Mouse (Mus musculus): Measurements from ENCODE around the gene Adam6a.
"Not testable (repeated sequence)": the region's sequence is repeated elsewhere in the genome, so short reads cannot be mapped to it uniquely, and the experiment has no call there.

Gene Adam6a

DNA sequence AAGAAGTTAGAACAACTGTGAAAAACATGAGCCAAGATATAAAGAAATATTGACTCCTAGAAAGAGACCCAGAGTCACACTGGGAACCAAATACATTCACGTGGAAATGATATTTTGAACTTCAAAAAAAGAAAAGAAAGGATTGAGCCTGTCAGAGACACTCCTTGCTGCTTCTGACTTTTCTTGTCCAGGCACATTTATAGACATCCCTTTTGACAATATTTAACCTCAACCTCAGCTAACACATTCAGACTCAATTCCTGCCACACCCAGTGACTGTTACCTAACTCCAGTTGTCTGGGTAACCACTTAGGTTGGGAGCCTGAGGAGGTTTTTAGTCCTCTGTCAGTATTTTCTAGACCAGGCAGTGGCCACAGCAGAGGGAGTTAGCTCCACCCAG is at the start of gene Adam6a:
Gene Adam6a, plus strand, starts transcription at position 301 of the 400 bp plus-strand sequence.
- not testable (repeated sequence) for DNase-seq (ENCODE audit: low read depth)

DNA sequence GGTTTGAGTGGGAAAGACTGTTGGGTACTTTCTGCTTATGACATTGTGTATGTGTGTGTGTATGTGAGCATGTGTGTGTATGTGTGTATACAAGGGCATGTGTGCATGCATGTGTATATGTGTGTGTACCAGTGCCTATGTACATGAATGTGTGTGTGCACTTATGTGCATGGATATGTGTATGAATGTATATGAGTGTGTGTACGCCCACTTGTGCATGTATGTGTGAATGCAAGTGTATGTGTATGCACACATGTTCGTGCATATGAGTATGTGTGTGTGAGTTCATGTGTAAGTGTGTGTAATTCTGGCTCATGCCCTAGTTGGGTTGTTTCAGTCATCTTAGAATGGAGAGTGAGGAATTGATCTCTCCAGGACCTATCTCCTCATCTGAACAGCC is 17.8 kb upstream of the Adam6a start:
- DNase-seq (ENCODE audit: low read depth) = no peak

DNA sequence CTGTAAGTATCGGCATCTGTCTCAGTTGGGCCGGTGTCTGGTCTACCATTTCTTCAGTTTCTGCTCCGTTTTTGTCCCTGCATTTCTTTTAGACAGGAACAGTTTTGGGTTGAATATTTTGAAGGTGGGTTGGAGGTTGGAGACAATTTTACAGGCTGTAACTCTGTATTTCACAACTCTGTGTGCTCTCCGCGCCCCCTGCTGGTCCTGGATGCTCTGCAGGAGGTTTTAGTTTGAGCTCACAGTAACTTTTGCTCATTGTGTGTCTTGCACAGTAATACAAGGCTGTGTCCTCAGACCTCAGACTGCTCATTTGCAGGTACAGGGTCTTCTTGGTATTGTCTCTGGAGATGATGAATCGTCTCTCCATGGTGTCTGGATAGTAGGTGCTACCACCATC is 34.5 kb downstream of the Adam6a start:
- peak; percentile 41 for DNase-seq (ENCODE audit: low read depth)

DNA sequence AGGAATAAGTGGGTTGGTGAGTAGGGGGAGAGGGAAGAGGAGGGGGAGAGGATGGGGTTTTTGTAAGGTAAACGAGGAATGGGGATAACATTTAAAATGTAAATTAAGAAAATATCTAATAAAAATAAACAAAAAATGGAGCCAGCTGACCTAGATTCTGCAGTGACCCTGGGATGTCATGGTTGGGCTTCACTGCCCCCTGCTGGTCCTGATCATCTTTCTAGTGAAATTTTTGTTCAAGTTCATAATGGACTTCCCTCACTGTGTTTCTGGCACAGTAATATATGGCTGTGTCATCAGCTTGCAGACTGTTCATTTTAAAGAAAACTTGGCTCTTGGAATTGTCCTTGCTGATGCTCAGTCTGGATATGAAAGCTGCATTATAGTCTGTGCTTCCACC is 44.3 kb downstream of the Adam6a start:
- no peak for DNase-seq (ENCODE audit: low read depth)

Data from c-Kit-positive CD71-negative TER-119-negative erythroid progenitor cells, embryonic 14.5 days (primary cell).